Mouse (Mus musculus): ENCODE data around the gene Slc15a1. TPM values are rescaled to one million over a fixed set of nuclear protein-coding genes. Genes with fewer than 3 reads are reported as not detected.
A peak's percentile ranks its signal among the peaks of the same experiment; 100 is the strongest.

Gene Slc15a1
- polyA plus RNA-seq, 1 experiment from 2014 or later = not detected

DNA sequence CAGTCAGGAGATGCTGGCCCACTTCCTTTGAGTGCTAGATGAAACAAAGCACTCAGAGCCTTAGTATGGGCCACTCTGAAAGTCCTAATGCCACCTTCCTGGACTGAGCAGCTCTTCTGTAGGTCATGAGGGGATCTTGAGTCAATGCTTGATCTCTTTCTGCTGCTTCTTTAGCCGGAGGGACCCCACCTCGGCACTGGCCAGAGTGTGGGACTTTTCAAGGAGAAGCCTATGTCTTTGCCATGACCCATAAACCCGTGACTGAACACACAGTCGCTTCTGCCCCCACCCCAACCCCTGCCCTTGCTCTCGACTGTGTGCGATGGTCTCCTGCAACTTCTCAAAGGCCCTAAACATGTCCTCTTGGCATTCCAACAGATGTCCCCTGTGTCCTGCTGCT lies 52.8 kb downstream of the Slc15a1 start:
- H3K27me3 ChIP-seq (replicated peaks; ENCODE audit: control insufficient read depth, insufficient read depth, low read length) = no peaks in the 10 kb centered on the region
- no peak overlapping the region for H3K4me2 ChIP-seq
- no peak overlapping the region for H3K4me3 ChIP-seq (ENCODE audit: low read depth, low read length)
- H3K9ac ChIP-seq (ENCODE audit: low read depth, low read length) = no peak overlapping the region
- H3K4me1 ChIP-seq (replicated peaks; ENCODE audit: control insufficient read depth, insufficient read depth, low read length) = peaks cover 5% of the 10 kb centered on the region
- no peaks in the 10 kb centered on the region for H3K9me3 ChIP-seq (ENCODE audit: control insufficient read depth, low read length)
- no peaks in the 10 kb centered on the region for H3K36me3 ChIP-seq (ENCODE audit: control insufficient read depth, insufficient read depth, low read length)
- H3K27ac ChIP-seq (ENCODE audit: low read depth, low read length) = no peak overlapping the region
- 75% methylated on average over 6 of the region's 6 CpGs for WGBS
- DNase-seq (ENCODE audit: low spot score) = no peak
- no peak for ATAC-seq (replicated peaks; ENCODE audit: low FRiP score)

- Histone ChIP-seq H3K27me3 (replicated peaks; ENCODE audit: control insufficient read depth, insufficient read depth, low read length) (no peaks in the 10 kb centered on the region), H3K4me3 (ENCODE audit: low read depth, low read length) (no peak overlapping the region; the same call in 1 of the 2 replicates), H3K4me2 (no peak overlapping the region), H3K9me3 (ENCODE audit: control insufficient read depth, low read length) (no peaks in the 10 kb centered on the region), H3K4me1 (replicated peaks; ENCODE audit: control insufficient read depth, insufficient read depth, low read length) (peaks cover 10% of the 10 kb centered on the region), H3K27ac (ENCODE audit: low read depth, low read length) (no peak overlapping the region), H3K9ac (ENCODE audit: low read depth, low read length) (no peak overlapping the region), H3K36me3 (ENCODE audit: control insufficient read depth, insufficient read depth, low read length) (no peaks in the 10 kb centered on the region)
- DNase-seq (ENCODE audit: low spot score) = no peak
- 60% methylated on average over 7 of the region's 7 CpGs for WGBS
- ATAC-seq (replicated peaks; ENCODE audit: low FRiP score) = no peak
Measured at GRCm38 (mm10) chr14:121451424-121452029, 53.5 kb downstream of the Slc15a1 start.

GRCm38 (mm10) chr14:121450504-121451423 lies 54.3 kb downstream of the Slc15a1 start:
- ATAC-seq (replicated peaks; ENCODE audit: low FRiP score) = 0 out of 2 replicates have a peak, but pooled peaks have one; percentile 32
- peak overlapping the region; percentile 13; the same call in 1 of the 2 replicates for H3K9ac ChIP-seq (ENCODE audit: low read depth, low read length)
- H3K36me3 ChIP-seq (ENCODE audit: control insufficient read depth, insufficient read depth, low read length) = no peaks in the 10 kb centered on the region
- H3K9me3 ChIP-seq (ENCODE audit: control insufficient read depth, low read length) = no peaks in the 10 kb centered on the region
- peak; percentile 54 for DNase-seq (ENCODE audit: low spot score)
- no peaks in the 10 kb centered on the region for H3K27me3 ChIP-seq (replicated peaks; ENCODE audit: control insufficient read depth, insufficient read depth, low read length)
- WGBS = 14% methylated on average over 18 of the region's 18 CpGs
- H3K4me3 ChIP-seq (ENCODE audit: low read depth, low read length) = peak overlapping the region; percentile 34
- H3K4me2 ChIP-seq = peak overlapping the region; percentile 77
- H3K27ac ChIP-seq (ENCODE audit: low read depth, low read length) = no peak overlapping the region
- peaks cover 15% of the 10 kb centered on the region for H3K4me1 ChIP-seq (replicated peaks; ENCODE audit: control insufficient read depth, insufficient read depth, low read length)

DNA sequence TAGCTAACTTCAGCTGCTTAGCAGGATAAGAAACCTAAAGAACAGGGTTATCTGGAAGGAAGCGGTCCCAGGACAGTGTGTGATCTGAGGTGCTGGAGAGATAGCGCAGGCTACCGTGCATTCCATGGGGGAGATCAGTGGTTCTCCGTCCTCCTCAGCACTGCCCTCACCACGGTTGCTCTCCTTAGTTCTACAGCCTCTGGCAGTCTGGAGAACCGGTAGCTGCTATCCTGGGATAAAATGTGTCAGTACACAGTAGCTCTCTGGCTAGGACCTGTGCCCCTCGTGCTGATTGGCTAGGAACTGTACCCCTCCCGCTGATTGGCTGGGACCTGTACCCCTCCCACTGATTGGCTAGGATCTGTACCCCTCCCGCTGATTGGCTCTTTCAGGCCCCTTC lies 58.1 kb downstream of the Slc15a1 start:
- Histone ChIP-seq H3K4me2 (peak overlapping the region; percentile 68), H3K9ac (ENCODE audit: low read depth, low read length) (0 out of 2 replicates have a peak overlapping the region, but pooled peaks have one; percentile 30), H3K27me3 (replicated peaks; ENCODE audit: control insufficient read depth, insufficient read depth, low read length) (no peaks in the 10 kb centered on the region), H3K4me3 (ENCODE audit: low read depth, low read length) (peak overlapping the region; percentile 34; the same call in 1 of the 2 replicates), H3K27ac (ENCODE audit: low read depth, low read length) (peak overlapping the region; percentile 83), H3K36me3 (ENCODE audit: control insufficient read depth, insufficient read depth, low read length) (no peaks in the 10 kb centered on the region), H3K9me3 (ENCODE audit: control insufficient read depth, low read length) (no peaks in the 10 kb centered on the region), H3K4me1 (replicated peaks; ENCODE audit: control insufficient read depth, insufficient read depth, low read length) (peaks cover 19% of the 10 kb centered on the region)
- 6% methylated on average over 9 of the region's 9 CpGs for whole genome bisulfite sequencing
- DNase-seq (ENCODE audit: low spot score) = peak; percentile 63
- ATAC-seq (replicated peaks; ENCODE audit: low FRiP score) = peak; percentile 93

DNA sequence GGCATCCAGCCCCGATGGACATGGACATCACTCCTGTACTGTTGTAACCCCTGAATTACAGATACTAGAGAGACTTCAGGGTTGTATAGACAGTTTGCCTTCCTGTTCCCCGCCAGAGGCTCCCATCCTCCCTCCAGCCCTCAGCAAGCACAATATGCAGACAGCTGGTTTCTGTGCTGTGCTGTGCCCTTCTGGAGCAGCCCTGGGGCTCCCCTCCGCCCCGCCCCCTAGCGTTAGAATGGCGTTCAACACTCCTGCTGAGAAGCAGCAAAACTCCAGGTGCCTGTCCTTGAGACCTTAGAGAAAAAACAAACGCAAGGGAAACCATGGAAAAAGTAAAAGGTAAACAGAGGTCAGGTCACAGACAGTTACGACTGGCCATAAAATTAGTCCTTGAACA lies 59.9 kb downstream of the Slc15a1 start:
- WGBS = 17% methylated on average over 8 of the region's 8 CpGs
- Histone ChIP-seq H3K4me1 (replicated peaks; ENCODE audit: control insufficient read depth, insufficient read depth, low read length) (peaks cover 16% of the 10 kb centered on the region), H3K27me3 (replicated peaks; ENCODE audit: control insufficient read depth, insufficient read depth, low read length) (no peaks in the 10 kb centered on the region), H3K9ac (ENCODE audit: low read depth, low read length) (no peak overlapping the region), H3K27ac (ENCODE audit: low read depth, low read length) (no peak overlapping the region; the same call in 1 of the 2 replicates), H3K9me3 (ENCODE audit: control insufficient read depth, low read length) (no peaks in the 10 kb centered on the region), H3K4me3 (ENCODE audit: low read depth, low read length) (no peak overlapping the region), H3K36me3 (ENCODE audit: control insufficient read depth, insufficient read depth, low read length) (no peaks in the 10 kb centered on the region), H3K4me2 (no peak overlapping the region)
- ATAC-seq (replicated peaks; ENCODE audit: low FRiP score) (peak; percentile 48; the same call in 1 of the 2 replicates), DNase-seq (ENCODE audit: low spot score) (peak; percentile 73)

GRCm38 (mm10) chr14:121440807-121441206 lies 64.2 kb downstream of the Slc15a1 start:
- Histone ChIP-seq H3K9ac (ENCODE audit: low read depth, low read length) (no peak overlapping the region), H3K4me1 (replicated peaks; ENCODE audit: control insufficient read depth, insufficient read depth, low read length) (peaks cover 6% of the 10 kb centered on the region; the same call in 1 of the 2 replicates), H3K36me3 (ENCODE audit: control insufficient read depth, insufficient read depth, low read length) (no peaks in the 10 kb centered on the region), H3K9me3 (ENCODE audit: control insufficient read depth, low read length) (no peaks in the 10 kb centered on the region), H3K27me3 (replicated peaks; ENCODE audit: control insufficient read depth, insufficient read depth, low read length) (no peaks in the 10 kb centered on the region), H3K4me2 (no peak overlapping the region), H3K27ac (ENCODE audit: low read depth, low read length) (no peak overlapping the region), H3K4me3 (ENCODE audit: low read depth, low read length) (no peak overlapping the region)
- WGBS = 84% methylated on average over 6 of the region's 6 CpGs
- ATAC-seq (replicated peaks; ENCODE audit: low FRiP score) = no peak
- no peak for DNase-seq (ENCODE audit: low spot score)

DNA sequence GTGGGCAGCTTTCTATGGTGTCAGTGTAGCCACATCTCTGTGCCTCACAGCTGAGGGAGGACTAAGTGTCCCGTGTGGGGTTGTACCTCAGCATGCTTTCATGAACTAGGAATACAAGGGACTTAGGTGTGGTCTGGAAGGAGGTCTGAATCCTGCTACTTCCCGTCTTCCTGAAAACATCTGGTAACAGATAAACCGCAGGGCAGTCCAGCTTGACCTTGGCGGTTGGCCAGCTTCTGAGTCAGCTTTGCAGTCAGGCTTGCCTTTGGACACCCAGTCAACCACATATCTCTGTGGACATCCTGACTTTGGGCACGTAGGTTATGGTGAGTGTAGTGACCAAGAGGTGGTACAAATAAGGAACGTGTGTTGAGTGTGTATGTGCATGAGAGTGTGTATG lies 68.0 kb downstream of the Slc15a1 start:
- ATAC-seq (replicated peaks; ENCODE audit: low FRiP score) (no peak; the same call in 1 of the 2 replicates), DNase-seq (ENCODE audit: low spot score) (no peak)
- H3K9ac ChIP-seq (ENCODE audit: low read depth, low read length) = no peak overlapping the region
- H3K27me3 ChIP-seq (replicated peaks; ENCODE audit: control insufficient read depth, insufficient read depth, low read length) = no peaks in the 10 kb centered on the region
- H3K36me3 ChIP-seq (ENCODE audit: control insufficient read depth, insufficient read depth, low read length) = no peaks in the 10 kb centered on the region
- H3K27ac ChIP-seq (ENCODE audit: low read depth, low read length) = no peak overlapping the region
- WGBS = 54% methylated on average over 6 of the region's 6 CpGs
- no peaks in the 10 kb centered on the region for H3K9me3 ChIP-seq (ENCODE audit: control insufficient read depth, low read length)
- H3K4me3 ChIP-seq (ENCODE audit: low read depth, low read length) = no peak overlapping the region
- peaks cover 4% of the 10 kb centered on the region; the same call in 1 of the 2 replicates for H3K4me1 ChIP-seq (replicated peaks; ENCODE audit: control insufficient read depth, insufficient read depth, low read length)
- no peak overlapping the region for H3K4me2 ChIP-seq

DNA sequence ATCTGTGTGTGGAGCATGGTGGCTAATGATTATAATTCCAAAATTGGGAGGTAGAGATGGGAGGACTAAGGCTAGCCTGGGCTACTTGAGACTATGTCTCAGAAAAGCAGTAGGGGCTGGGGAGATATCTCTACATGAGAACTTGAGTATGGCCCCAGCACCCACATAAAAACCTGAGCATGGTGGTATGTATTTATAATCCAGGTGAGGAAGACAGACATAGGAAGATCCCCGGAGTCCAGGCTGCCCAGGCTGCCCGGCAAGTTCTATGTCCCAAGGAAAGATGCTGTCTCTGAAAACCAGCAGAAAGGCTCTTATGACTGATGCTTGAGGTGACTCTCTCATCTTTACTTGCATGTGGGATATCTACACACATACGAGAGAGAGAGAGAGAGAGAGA lies 68.6 kb downstream of the Slc15a1 start:
- H3K36me3 ChIP-seq (ENCODE audit: control insufficient read depth, insufficient read depth, low read length) = no peaks in the 10 kb centered on the region
- 84% methylated on average over 3 of the region's 3 CpGs for WGBS
- no peaks in the 10 kb centered on the region for H3K27me3 ChIP-seq (replicated peaks; ENCODE audit: control insufficient read depth, insufficient read depth, low read length)
- DNase-seq (ENCODE audit: low spot score) (no peak), ATAC-seq (replicated peaks; ENCODE audit: low FRiP score) (no peak)
- H3K9ac ChIP-seq (ENCODE audit: low read depth, low read length) = no peak overlapping the region
- H3K27ac ChIP-seq (ENCODE audit: low read depth, low read length) = no peak overlapping the region
- no peaks in the 10 kb centered on the region for H3K9me3 ChIP-seq (ENCODE audit: control insufficient read depth, low read length)
- H3K4me2 ChIP-seq = no peak overlapping the region
- H3K4me3 ChIP-seq (ENCODE audit: low read depth, low read length) = no peak overlapping the region
- H3K4me1 ChIP-seq (replicated peaks; ENCODE audit: control insufficient read depth, insufficient read depth, low read length) = peaks cover 4% of the 10 kb centered on the region; the same call in 1 of the 2 replicates
